Mouse (Mus musculus): ENCODE results near the gene Nr1h2. TPM values are rescaled to one million over a fixed set of nuclear protein-coding genes. Genes with fewer than 3 reads are reported as not detected.

Nr1h2 gene
- polyA plus RNA-seq, 1 experiment from 2014 or later, result 53.2 TPM

GRCm38 (mm10) chr7:44584921-44585320, 31.2 kb upstream of the Nr1h2 start:
- no peak overlapping the region for H3K27ac ChIP-seq
- peaks cover 16% of the 10 kb centered on the region; the same call in 1 of the 2 replicates for H3K4me1 ChIP-seq (replicated peaks)
- no peak overlapping the region for H3K9ac ChIP-seq
- no peak overlapping the region for H3K4me2 ChIP-seq
- H3K9me3 ChIP-seq (replicated peaks), result no peaks in the 10 kb centered on the region
- WGBS, result 79% methylated on average over 6 of the region's 6 CpGs
- no peak overlapping the region for H3K4me3 ChIP-seq
- no peak for ATAC-seq (replicated peaks; ENCODE audit: insufficient number of reproducible peaks, insufficient read depth, low FRiP score, low read depth)
- peaks cover 67% of the 10 kb centered on the region for H3K27me3 ChIP-seq
- H3K36me3 ChIP-seq, result no peaks in the 10 kb centered on the region

- Histone ChIP-seq H3K4me1 (replicated peaks) (peaks cover 16% of the 10 kb centered on the region; the same call in 1 of the 2 replicates), H3K36me3 (no peaks in the 10 kb centered on the region), H3K27ac (no peak overlapping the region), H3K4me2 (no peak overlapping the region), H3K4me3 (no peak overlapping the region), H3K9ac (no peak overlapping the region), H3K27me3 (peaks cover 62% of the 10 kb centered on the region), H3K9me3 (replicated peaks) (no peaks in the 10 kb centered on the region)
- no peak for ATAC-seq (replicated peaks; ENCODE audit: insufficient number of reproducible peaks, insufficient read depth, low FRiP score, low read depth)
- 65% methylated on average over 4 of the region's 4 CpGs for WGBS
Observed at GRCm38 (mm10) chr7:44584265-44584804, 30.6 kb upstream of the Nr1h2 start.

GRCm38 (mm10) chr7:44583146-44583545, 29.4 kb upstream of the Nr1h2 start:
- ATAC-seq (replicated peaks; ENCODE audit: insufficient number of reproducible peaks, insufficient read depth, low FRiP score, low read depth), result no peak
- Histone ChIP-seq H3K36me3 (no peaks in the 10 kb centered on the region), H3K4me2 (no peak overlapping the region), H3K27ac (no peak overlapping the region), H3K9me3 (replicated peaks) (no peaks in the 10 kb centered on the region), H3K9ac (no peak overlapping the region), H3K27me3 (peaks cover 50% of the 10 kb centered on the region), H3K4me1 (replicated peaks) (peaks cover 7% of the 10 kb centered on the region; the same call in 1 of the 2 replicates), H3K4me3 (no peak overlapping the region)
- WGBS, result 88% methylated on average over 1 of the region's 1 CpGs

GRCm38 (mm10) chr7:44582709-44583108, 29.0 kb upstream of the Nr1h2 start:
- ATAC-seq (replicated peaks; ENCODE audit: insufficient number of reproducible peaks, insufficient read depth, low FRiP score, low read depth), result no peak
- Histone ChIP-seq H3K4me2 (no peak overlapping the region), H3K9ac (no peak overlapping the region), H3K27ac (no peak overlapping the region), H3K9me3 (replicated peaks) (no peaks in the 10 kb centered on the region), H3K36me3 (no peaks in the 10 kb centered on the region), H3K27me3 (peaks cover 45% of the 10 kb centered on the region), H3K4me1 (replicated peaks) (peaks cover 7% of the 10 kb centered on the region; the same call in 1 of the 2 replicates), H3K4me3 (no peak overlapping the region)
- 56% methylated on average over 5 of the region's 5 CpGs for WGBS

GRCm38 (mm10) chr7:44581637-44582036, 27.9 kb upstream of the Nr1h2 start:
- Histone ChIP-seq H3K4me3 (no peak overlapping the region), H3K27ac (no peak overlapping the region), H3K4me1 (replicated peaks) (peaks cover 3% of the 10 kb centered on the region; the same call in 1 of the 2 replicates), H3K9ac (no peak overlapping the region), H3K4me2 (no peak overlapping the region), H3K36me3 (no peaks in the 10 kb centered on the region), H3K9me3 (replicated peaks) (no peaks in the 10 kb centered on the region), H3K27me3 (peaks cover 36% of the 10 kb centered on the region)
- WGBS, result 66% methylated on average over 6 of the region's 6 CpGs
- ATAC-seq (replicated peaks; ENCODE audit: insufficient number of reproducible peaks, insufficient read depth, low FRiP score, low read depth), result no peak

GRCm38 (mm10) chr7:44576333-44576844, 22.6 kb upstream of the Nr1h2 start:
- no peaks in the 10 kb centered on the region for H3K36me3 ChIP-seq
- H3K9me3 ChIP-seq (replicated peaks), result no peaks in the 10 kb centered on the region
- no peak overlapping the region for H3K9ac ChIP-seq
- 34% methylated on average over 5 of the region's 5 CpGs for WGBS
- no peak overlapping the region for H3K27ac ChIP-seq
- no peaks in the 10 kb centered on the region for H3K4me1 ChIP-seq (replicated peaks)
- H3K4me2 ChIP-seq, result no peak overlapping the region
- no peak overlapping the region for H3K4me3 ChIP-seq
- H3K27me3 ChIP-seq, result peaks cover 11% of the 10 kb centered on the region
- no peak for ATAC-seq (replicated peaks; ENCODE audit: insufficient number of reproducible peaks, insufficient read depth, low FRiP score, low read depth)

GRCm38 (mm10) chr7:44572956-44573484, 19.3 kb upstream of the Nr1h2 start:
- Histone ChIP-seq H3K27me3 (peaks cover 12% of the 10 kb centered on the region), H3K9me3 (replicated peaks) (no peaks in the 10 kb centered on the region), H3K27ac (no peak overlapping the region), H3K4me1 (replicated peaks) (no peaks in the 10 kb centered on the region), H3K36me3 (no peaks in the 10 kb centered on the region), H3K9ac (no peak overlapping the region), H3K4me2 (no peak overlapping the region), H3K4me3 (no peak overlapping the region)
- no peak for ATAC-seq (replicated peaks; ENCODE audit: insufficient number of reproducible peaks, insufficient read depth, low FRiP score, low read depth)
- WGBS, result 70% methylated on average over 5 of the region's 5 CpGs

GRCm38 (mm10) chr7:44572213-44572701, 18.5 kb upstream of the Nr1h2 start, which contains the start of gene Napsa:
Napsa (plus strand) TSS chr7:44572380.
- Histone ChIP-seq H3K36me3 (no peaks in the 10 kb centered on the region), H3K9me3 (replicated peaks) (no peaks in the 10 kb centered on the region), H3K27ac (no peak within 1 kb of the TSS), H3K9ac (no peak within 1 kb of the TSS), H3K27me3 (peaks cover 16% of the 10 kb centered on the region), H3K4me1 (replicated peaks) (no peaks in the 10 kb centered on the region), H3K4me2 (no peak within 1 kb of the TSS), H3K4me3 (no peak within 1 kb of the TSS)
- ATAC-seq (replicated peaks; ENCODE audit: insufficient number of reproducible peaks, insufficient read depth, low FRiP score, low read depth), result no peak
- WGBS, result 39% methylated on average over 7 of the region's 7 CpGs

GRCm38 (mm10) chr7:44571811-44572210, 18.1 kb upstream of the Nr1h2 start:
- WGBS, result 67% methylated on average over 4 of the region's 4 CpGs

GRCm38 (mm10) chr7:44570989-44571388, 17.2 kb upstream of the Nr1h2 start:
- Histone ChIP-seq H3K4me1 (replicated peaks) (no peaks in the 10 kb centered on the region), H3K9me3 (replicated peaks) (no peaks in the 10 kb centered on the region), H3K4me3 (no peak overlapping the region), H3K36me3 (no peaks in the 10 kb centered on the region), H3K9ac (no peak overlapping the region), H3K27ac (no peak overlapping the region), H3K4me2 (no peak overlapping the region), H3K27me3 (peaks cover 16% of the 10 kb centered on the region)
- 70% methylated on average over 6 of the region's 6 CpGs for WGBS
- no peak for ATAC-seq (replicated peaks; ENCODE audit: insufficient number of reproducible peaks, insufficient read depth, low FRiP score, low read depth)

More at GRCm38 (mm10) chr7:44571811-44572210, 18.1 kb upstream of the Nr1h2 start:
- H3K4me2 ChIP-seq, result no peak overlapping the region
- H3K36me3 ChIP-seq, result no peaks in the 10 kb centered on the region
- peaks cover 17% of the 10 kb centered on the region for H3K27me3 ChIP-seq
- H3K9ac ChIP-seq, result no peak overlapping the region
- H3K4me1 ChIP-seq (replicated peaks), result no peaks in the 10 kb centered on the region
- no peak for ATAC-seq (replicated peaks; ENCODE audit: insufficient number of reproducible peaks, insufficient read depth, low FRiP score, low read depth)
- no peak overlapping the region for H3K4me3 ChIP-seq
- no peak overlapping the region for H3K27ac ChIP-seq
- no peaks in the 10 kb centered on the region for H3K9me3 ChIP-seq (replicated peaks)

- Histone ChIP-seq H3K27ac (no peak overlapping the region), H3K9me3 (replicated peaks) (no peaks in the 10 kb centered on the region), H3K9ac (no peak overlapping the region), H3K36me3 (no peaks in the 10 kb centered on the region), H3K4me2 (no peak overlapping the region), H3K27me3 (peaks cover 16% of the 10 kb centered on the region), H3K4me3 (no peak overlapping the region), H3K4me1 (replicated peaks) (no peaks in the 10 kb centered on the region)
- WGBS, result 64% methylated on average over 9 of the region's 9 CpGs
- ATAC-seq (replicated peaks; ENCODE audit: insufficient number of reproducible peaks, insufficient read depth, low FRiP score, low read depth), result no peak
Observed at GRCm38 (mm10) chr7:44568803-44569202, 15.1 kb upstream of the Nr1h2 start.

- Histone ChIP-seq H3K27ac (no peak overlapping the region), H3K9ac (no peak overlapping the region), H3K9me3 (replicated peaks) (no peaks in the 10 kb centered on the region), H3K4me3 (no peak overlapping the region), H3K36me3 (no peaks in the 10 kb centered on the region), H3K27me3 (peaks cover 16% of the 10 kb centered on the region), H3K4me1 (replicated peaks) (no peaks in the 10 kb centered on the region), H3K4me2 (no peak overlapping the region)
- no peak for ATAC-seq (replicated peaks; ENCODE audit: insufficient number of reproducible peaks, insufficient read depth, low FRiP score, low read depth)
- whole genome bisulfite sequencing, result 58% methylated on average over 6 of the region's 6 CpGs
Observed at GRCm38 (mm10) chr7:44565414-44565813, 11.7 kb upstream of the Nr1h2 start.
